Mouse (Mus musculus) E14TG2a.4 (cell line): ENCODE data around the gene Gin1.

Experiments
- CTCF ChIP-seq: conservative IDR thresholded peaks from 2 replicates; pipeline ENCODE4 v1.5.1; 2014; ENCODE audit warnings: low read length
- NANOG ChIP-seq: IDR thresholded peaks from 2 replicates; pipeline ENCODE4 v1.6.1; 2014; ENCODE audit warnings: borderline replicate concordance, low read length, mixed read lengths

GRCm38 (mm10) chr1:97768089-97768488, 1.9 kb upstream of the Gin1 start:
- no peak for TF ChIP-seq CTCF
- no peak for TF ChIP-seq NANOG
